Mouse (Mus musculus): ENCODE data around the gene Grwd1. TPM values are rescaled to one million over a fixed set of nuclear protein-coding genes. Genes with fewer than 3 reads are reported as not detected.
"Not testable (repeated sequence)": the region's sequence is repeated elsewhere in the genome, so short reads cannot be mapped to it uniquely, and the experiment has no call there.

Grwd1 gene
- 38.1 and 40.2 TPM in 2 replicates for polyA plus RNA-seq (2015; fragmentation: Nextera tagmentation; extraction: Ambion mirVana)

DNA sequence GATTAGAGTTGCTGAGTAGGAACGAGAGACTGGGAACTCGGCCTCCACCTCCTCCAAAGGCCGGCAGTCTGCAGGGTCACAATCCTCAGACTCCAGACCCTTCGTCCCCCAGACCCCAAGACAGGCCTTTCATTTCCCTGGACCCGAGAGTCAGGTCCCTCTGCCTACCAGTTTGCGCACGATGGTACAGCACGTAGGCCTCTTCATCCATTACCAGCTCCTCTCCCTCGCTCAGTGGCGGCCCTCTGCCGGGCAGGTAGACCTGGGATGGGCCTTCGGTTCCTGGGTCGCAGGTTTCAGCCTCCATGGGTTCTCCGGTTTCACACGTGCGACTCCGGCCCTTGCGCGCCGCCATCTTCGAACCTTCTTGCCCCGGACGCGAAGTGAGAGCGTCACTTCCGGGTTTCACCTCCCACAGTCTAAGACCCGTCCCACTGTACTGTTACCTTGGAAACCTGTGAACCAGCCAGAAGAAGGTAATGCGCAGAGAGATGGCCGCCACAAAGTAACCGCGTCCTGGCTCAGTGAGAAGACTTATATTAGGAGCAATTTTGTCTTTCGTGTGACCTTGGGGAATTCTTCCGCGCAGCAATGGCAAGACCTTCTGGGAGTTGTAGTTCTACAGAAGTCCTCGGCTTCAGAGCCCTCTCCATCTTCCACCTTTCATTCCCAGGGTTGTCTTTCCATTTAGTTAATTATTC lies at the start of gene Grwd1:
Gene Grwd1 (minus strand): TSS at position 518 of the 701 bp plus-strand sequence.
- ATAC-seq (replicated peaks; ENCODE audit: extremely low read depth, insufficient read depth, low FRiP score) = peak; percentile 78

GRCm38 (mm10) chr7:45880531-45880930 lies 49.8 kb upstream of the Grwd1 start:
- WGBS = 96% methylated on average over 4 of the region's 4 CpGs
- H3K9ac ChIP-seq (ENCODE audit: low read length) = no peak overlapping the region

More for the DNA sequence above, at the start of gene Grwd1:
- 0% methylated on average over 35 of the region's 35 CpGs for WGBS
- Histone ChIP-seq H3K36me3 (ENCODE audit: control insufficient read depth, insufficient read depth) (peaks cover 30% of the 10 kb centered on the region), H3K9ac (ENCODE audit: low read length) (peak within 1 kb of the TSS; percentile 85), H3K9me3 (replicated peaks; ENCODE audit: control insufficient read depth, low read length) (no peaks in the 10 kb centered on the region), H3K4me1 (ENCODE audit: control insufficient read depth, insufficient read depth, low read length) (peaks cover 17% of the 10 kb centered on the region), H3K27ac (ENCODE audit: low read length) (peak within 1 kb of the TSS; percentile 83), H3K4me2 (ENCODE audit: low read depth, low read length) (peak within 1 kb of the TSS; percentile 95), H3K4me3 (ENCODE audit: low read length) (peak within 1 kb of the TSS; percentile 99), H3K27me3 (ENCODE audit: control insufficient read depth, insufficient read depth, low read length) (peaks cover 44% of the 10 kb centered on the region)

DNA sequence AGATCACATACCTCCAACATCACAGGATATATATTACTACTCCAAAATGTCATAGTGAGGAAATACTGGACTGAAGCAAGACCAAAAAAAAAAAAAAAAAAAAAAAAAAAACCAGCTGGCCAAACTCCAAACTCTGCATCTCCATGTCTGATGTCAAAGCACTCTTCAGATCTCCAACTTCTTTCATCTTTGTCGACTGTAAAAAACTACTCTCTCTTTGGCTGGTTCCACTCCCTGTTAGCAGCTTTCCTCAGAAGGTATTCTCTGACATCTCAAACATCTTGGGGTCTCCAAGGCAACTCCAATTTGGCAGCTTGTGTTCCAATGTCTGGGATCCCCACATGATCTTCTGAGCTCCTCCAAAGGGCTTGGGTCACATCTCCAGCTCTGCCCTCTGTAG lies 47.5 kb upstream of the Grwd1 start, which contains the start of gene Grin2d:
Gene Grin2d (minus strand): TSS at position 101 of the 400 bp plus-strand sequence.
- H3K9me3 ChIP-seq (replicated peaks; ENCODE audit: control insufficient read depth, low read length); ATAC-seq (replicated peaks; ENCODE audit: extremely low read depth, insufficient read depth, low FRiP score); H3K27me3 ChIP-seq (ENCODE audit: control insufficient read depth, insufficient read depth, low read length); H3K27ac ChIP-seq (ENCODE audit: low read length); H3K4me3 ChIP-seq (ENCODE audit: low read length); H3K9ac ChIP-seq (ENCODE audit: low read length); H3K4me2 ChIP-seq (ENCODE audit: low read depth, low read length): not testable (repeated sequence)
- 85% methylated on average over 1 of the region's 1 CpGs for WGBS
- H3K4me1 ChIP-seq (ENCODE audit: control insufficient read depth, insufficient read depth, low read length) = peaks cover 16% of the 10 kb centered on the region
- peaks cover 71% of the 10 kb centered on the region for H3K36me3 ChIP-seq (ENCODE audit: control insufficient read depth, insufficient read depth)

More at GRCm38 (mm10) chr7:45880531-45880930, 49.8 kb upstream of the Grwd1 start:
- Histone ChIP-seq H3K9me3 (replicated peaks; ENCODE audit: control insufficient read depth, low read length) (no peaks in the 10 kb centered on the region), H3K4me2 (ENCODE audit: low read depth, low read length) (no peak overlapping the region), H3K36me3 (ENCODE audit: control insufficient read depth, insufficient read depth) (peaks cover 76% of the 10 kb centered on the region), H3K4me1 (ENCODE audit: control insufficient read depth, insufficient read depth, low read length) (no peaks in the 10 kb centered on the region), H3K27me3 (ENCODE audit: control insufficient read depth, insufficient read depth, low read length) (no peaks in the 10 kb centered on the region), H3K27ac (ENCODE audit: low read length) (no peak overlapping the region), H3K4me3 (ENCODE audit: low read length) (no peak overlapping the region)
- ATAC-seq (replicated peaks; ENCODE audit: extremely low read depth, insufficient read depth, low FRiP score) = no peak

DNA sequence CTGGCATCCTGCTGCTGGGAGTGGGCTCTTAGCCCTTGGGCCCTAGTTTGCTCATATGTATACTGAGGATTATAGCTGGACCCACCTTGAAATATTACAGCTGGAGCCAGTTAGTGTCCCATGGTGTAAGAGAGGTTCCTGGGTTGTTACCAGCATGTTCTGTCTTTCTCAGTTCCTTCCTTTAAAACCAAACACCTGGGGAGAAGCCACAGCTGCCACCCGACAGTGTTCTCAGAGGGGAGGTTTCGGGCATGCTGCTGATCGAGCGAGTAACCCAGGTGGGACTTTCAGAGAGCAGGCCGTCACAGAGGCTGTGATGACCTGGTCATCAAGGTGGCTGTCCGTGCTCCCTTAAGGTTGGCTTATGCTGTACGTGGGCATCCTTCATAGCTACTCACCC lies 46.2 kb upstream of the Grwd1 start:
- ATAC-seq (replicated peaks; ENCODE audit: extremely low read depth, insufficient read depth, low FRiP score) = no peak
- no peak overlapping the region for H3K4me3 ChIP-seq (ENCODE audit: low read length)
- no peak overlapping the region for H3K27ac ChIP-seq (ENCODE audit: low read length)
- H3K4me1 ChIP-seq (ENCODE audit: control insufficient read depth, insufficient read depth, low read length) = peaks cover 16% of the 10 kb centered on the region
- H3K9me3 ChIP-seq (replicated peaks; ENCODE audit: control insufficient read depth, low read length) = no peaks in the 10 kb centered on the region
- H3K9ac ChIP-seq (ENCODE audit: low read length) = no peak overlapping the region
- peaks cover 2% of the 10 kb centered on the region for H3K27me3 ChIP-seq (ENCODE audit: control insufficient read depth, insufficient read depth, low read length)
- peaks cover 57% of the 10 kb centered on the region for H3K36me3 ChIP-seq (ENCODE audit: control insufficient read depth, insufficient read depth)
- H3K4me2 ChIP-seq (ENCODE audit: low read depth, low read length) = no peak overlapping the region
- WGBS = 93% methylated on average over 7 of the region's 7 CpGs

GRCm38 (mm10) chr7:45873061-45873947 lies 42.6 kb upstream of the Grwd1 start:
- peak overlapping the region; percentile 78 for H3K4me3 ChIP-seq (ENCODE audit: low read length)
- H3K27me3 ChIP-seq (ENCODE audit: control insufficient read depth, insufficient read depth, low read length) = peaks cover 25% of the 10 kb centered on the region
- H3K4me2 ChIP-seq (ENCODE audit: low read depth, low read length) = peak overlapping the region; percentile 81
- H3K36me3 ChIP-seq (ENCODE audit: control insufficient read depth, insufficient read depth) = peaks cover 35% of the 10 kb centered on the region
- peak overlapping the region; percentile 97 for H3K9ac ChIP-seq (ENCODE audit: low read length)
- H3K9me3 ChIP-seq (replicated peaks; ENCODE audit: control insufficient read depth, low read length) = no peaks in the 10 kb centered on the region
- ATAC-seq (replicated peaks; ENCODE audit: extremely low read depth, insufficient read depth, low FRiP score) = peak; percentile 60
- H3K4me1 ChIP-seq (ENCODE audit: control insufficient read depth, insufficient read depth, low read length) = peaks cover 36% of the 10 kb centered on the region
- H3K27ac ChIP-seq (ENCODE audit: low read length) = peak overlapping the region; percentile 92
- 2% methylated on average over 28 of the region's 28 CpGs for WGBS

DNA sequence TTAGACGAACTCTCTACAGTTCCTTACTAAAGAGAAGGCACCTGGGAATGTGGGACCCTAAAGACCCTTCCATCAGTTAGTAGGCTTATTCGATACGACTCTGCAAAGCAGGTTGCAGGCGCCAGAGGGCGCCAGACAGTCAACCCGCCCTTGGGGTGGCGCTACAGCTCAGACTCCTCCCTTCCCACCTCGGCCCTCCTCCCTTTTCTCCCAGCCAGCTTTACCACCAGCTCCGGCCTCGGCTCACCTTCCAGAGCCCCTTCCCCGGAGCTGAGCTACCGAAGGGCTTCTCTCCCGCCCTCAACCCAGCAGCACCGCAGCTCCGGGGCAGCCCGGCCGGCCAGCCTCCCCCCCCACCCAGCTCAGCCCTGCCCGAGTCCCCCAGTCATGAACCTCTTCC lies 41.9 kb upstream of the Grwd1 start, which contains the start of gene Kdelr1:
Gene Kdelr1 (plus strand): TSS at position 149 of the 400 bp plus-strand sequence.
- WGBS = under 1% methylated on average over 18 of the region's 18 CpGs
- peak; percentile 76 for ATAC-seq (replicated peaks; ENCODE audit: extremely low read depth, insufficient read depth, low FRiP score)
- H3K4me3 ChIP-seq (ENCODE audit: low read length) = peak within 1 kb of the TSS; percentile 78
- H3K27me3 ChIP-seq (ENCODE audit: control insufficient read depth, insufficient read depth, low read length) = peaks cover 31% of the 10 kb centered on the region
- H3K27ac ChIP-seq (ENCODE audit: low read length) = peak within 1 kb of the TSS; percentile 92
- H3K4me1 ChIP-seq (ENCODE audit: control insufficient read depth, insufficient read depth, low read length) = peaks cover 36% of the 10 kb centered on the region
- peaks cover 31% of the 10 kb centered on the region for H3K36me3 ChIP-seq (ENCODE audit: control insufficient read depth, insufficient read depth)
- peak within 1 kb of the TSS; percentile 81 for H3K4me2 ChIP-seq (ENCODE audit: low read depth, low read length)
- no peaks in the 10 kb centered on the region for H3K9me3 ChIP-seq (replicated peaks; ENCODE audit: control insufficient read depth, low read length)
- peak within 1 kb of the TSS; percentile 97 for H3K9ac ChIP-seq (ENCODE audit: low read length)

GRCm38 (mm10) chr7:45870282-45871058 lies 39.7 kb upstream of the Grwd1 start:
- Histone ChIP-seq H3K27me3 (ENCODE audit: control insufficient read depth, insufficient read depth, low read length) (peaks cover 41% of the 10 kb centered on the region), H3K4me3 (ENCODE audit: low read length) (peak overlapping the region; percentile 25), H3K4me2 (ENCODE audit: low read depth, low read length) (peak overlapping the region; percentile 59), H3K9me3 (replicated peaks; ENCODE audit: control insufficient read depth, low read length) (no peaks in the 10 kb centered on the region), H3K9ac (ENCODE audit: low read length) (0 out of 2 replicates have a peak overlapping the region, but pooled peaks have one; percentile 42), H3K36me3 (ENCODE audit: control insufficient read depth, insufficient read depth) (peaks cover 12% of the 10 kb centered on the region), H3K27ac (ENCODE audit: low read length) (no peak overlapping the region), H3K4me1 (ENCODE audit: control insufficient read depth, insufficient read depth, low read length) (peaks cover 36% of the 10 kb centered on the region)
- WGBS = 3% methylated on average over 30 of the region's 30 CpGs
- no peak for ATAC-seq (replicated peaks; ENCODE audit: extremely low read depth, insufficient read depth, low FRiP score)

DNA sequence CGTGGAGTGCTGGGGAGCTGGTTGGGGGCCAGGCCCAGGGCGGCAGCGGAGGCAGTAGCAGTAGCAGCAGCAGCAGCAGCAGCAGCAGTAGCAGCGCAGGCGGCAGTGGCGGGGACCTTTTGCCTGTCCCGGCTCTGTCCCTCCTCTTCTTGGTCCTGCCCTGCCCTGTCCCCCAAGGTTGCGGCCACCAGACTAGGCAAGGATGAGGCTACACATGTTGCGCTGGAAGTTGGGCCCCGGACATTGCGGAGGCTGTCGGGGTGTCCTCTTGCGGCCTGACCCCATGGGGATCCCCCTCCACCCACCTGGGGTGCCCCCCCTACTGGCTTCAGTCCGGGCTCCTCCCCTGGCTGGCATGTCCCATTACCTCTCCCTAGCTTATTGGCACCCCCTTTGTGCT lies 39.0 kb upstream of the Grwd1 start:
- Histone ChIP-seq H3K36me3 (ENCODE audit: control insufficient read depth, insufficient read depth) (peaks cover 7% of the 10 kb centered on the region), H3K4me2 (ENCODE audit: low read depth, low read length) (peak overlapping the region; percentile 59), H3K4me1 (ENCODE audit: control insufficient read depth, insufficient read depth, low read length) (peaks cover 33% of the 10 kb centered on the region), H3K9ac (ENCODE audit: low read length) (peak overlapping the region; percentile 61), H3K9me3 (replicated peaks; ENCODE audit: control insufficient read depth, low read length) (no peaks in the 10 kb centered on the region), H3K27ac (ENCODE audit: low read length) (no peak overlapping the region), H3K4me3 (ENCODE audit: low read length) (peak overlapping the region; percentile 28), H3K27me3 (ENCODE audit: control insufficient read depth, insufficient read depth, low read length) (peaks cover 41% of the 10 kb centered on the region)
- WGBS = 4% methylated on average over 13 of the region's 14 CpGs
- ATAC-seq (replicated peaks; ENCODE audit: extremely low read depth, insufficient read depth, low FRiP score) = no peak

Data from heart, embryonic 16.5 days (tissue).